Mouse (Mus musculus): ENCODE data around the gene Fbxl2.

The Fbxl2 gene

DNA sequence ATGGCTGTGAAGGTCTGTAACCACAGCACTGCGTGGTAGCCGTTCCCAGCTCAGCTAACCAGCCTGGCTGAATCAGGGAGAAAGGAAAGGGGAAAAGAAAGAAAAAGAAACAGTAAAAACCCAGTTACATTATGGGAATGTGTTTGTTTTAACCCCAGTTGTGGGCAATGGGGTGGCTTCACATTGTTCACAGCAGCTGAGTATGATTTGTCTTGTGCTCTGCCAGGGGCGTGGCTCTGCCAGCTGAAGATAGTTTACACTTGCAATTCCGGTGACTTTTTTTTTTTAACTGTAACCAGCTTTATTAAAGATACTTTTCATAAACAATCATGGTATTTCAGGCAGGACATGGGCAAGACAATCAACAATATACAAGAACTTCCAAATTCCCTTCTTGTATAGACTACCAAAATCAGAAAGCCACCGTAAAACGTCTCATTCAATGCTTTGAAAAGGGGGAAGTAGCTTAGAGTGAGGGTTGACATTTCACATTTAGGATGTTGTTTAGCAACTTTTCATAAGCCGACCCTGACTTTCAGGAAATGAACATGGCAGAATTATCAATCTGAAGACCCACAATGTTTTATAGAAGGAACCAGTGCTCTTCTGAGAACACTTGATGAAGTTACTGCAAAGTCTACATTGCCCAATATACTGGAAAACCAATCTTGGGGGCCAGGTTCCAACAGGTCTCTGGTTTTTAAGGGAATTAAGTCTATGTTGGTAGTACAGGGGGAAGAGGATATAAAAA lies 26.8 kb downstream of the Fbxl2 start:
- no peak for DNase-seq (ENCODE audit: low read depth, low spot score)

- DNase-seq (ENCODE audit: low read depth, low spot score) = no peak
These were observed 29.6 kb downstream of the Fbxl2 start for GRCm38 (mm10) chr9:114016402-114016801.

- DNase-seq (ENCODE audit: low read depth, low spot score) = peak; percentile 62
These were observed 30.3 kb downstream of the Fbxl2 start for GRCm38 (mm10) chr9:114015724-114016123.

- no peak for DNase-seq (ENCODE audit: low read depth, low spot score)
These were observed 32.0 kb downstream of the Fbxl2 start for GRCm38 (mm10) chr9:114014034-114014433.

GRCm38 (mm10) chr9:114011203-114011602 lies 34.8 kb downstream of the Fbxl2 start:
- peak; percentile 79 for DNase-seq (ENCODE audit: low read depth, low spot score)

GRCm38 (mm10) chr9:114009526-114009925 lies 36.5 kb downstream of the Fbxl2 start:
- DNase-seq (ENCODE audit: low read depth, low spot score) = peak; percentile 50

DNA sequence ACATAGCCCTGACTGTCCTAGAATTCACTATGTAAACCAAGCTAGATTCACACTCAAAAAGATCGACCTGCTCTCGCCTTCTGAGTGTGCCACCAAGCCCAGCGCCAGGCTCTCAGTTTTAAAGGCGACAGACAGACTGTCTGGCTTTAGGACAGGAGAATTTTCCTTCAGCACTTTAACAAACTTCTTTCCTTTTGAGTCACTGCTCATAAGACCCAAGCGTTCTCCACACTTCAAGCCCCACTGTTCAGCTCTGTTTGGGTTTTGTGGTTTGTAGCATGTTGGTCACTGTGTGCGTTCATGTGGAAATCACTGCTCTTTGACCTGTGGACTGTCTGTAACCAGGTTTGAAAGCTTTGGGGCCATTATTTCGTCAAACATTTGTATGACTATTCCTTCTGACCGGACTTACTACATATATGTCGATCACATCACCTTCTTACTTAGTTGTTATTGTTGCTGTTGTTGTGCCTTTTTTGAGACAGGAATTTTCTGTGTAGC lies 38.1 kb downstream of the Fbxl2 start:
- no peak for DNase-seq (ENCODE audit: low read depth, low spot score)

DNA sequence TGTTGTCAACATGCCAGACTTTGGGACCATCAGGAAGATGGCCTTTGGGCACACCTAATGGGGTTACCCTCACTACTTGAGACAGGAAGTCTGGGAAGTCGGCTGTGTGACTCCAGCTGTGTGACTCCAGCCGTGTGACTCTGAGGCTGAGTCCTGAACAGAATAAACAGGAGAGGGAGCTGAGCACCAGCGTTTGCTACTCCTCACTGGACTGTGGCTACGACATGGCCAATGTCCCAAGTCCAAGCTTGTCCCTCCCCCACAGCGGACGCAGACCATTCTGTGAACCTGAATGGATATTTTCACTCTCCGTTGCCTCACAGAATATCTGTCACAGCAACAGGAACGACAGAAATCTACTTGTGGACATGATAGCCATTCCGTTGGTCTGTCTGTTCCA lies 39.2 kb downstream of the Fbxl2 start:
- no peak for DNase-seq (ENCODE audit: low read depth, low spot score)

- no peak for DNase-seq (ENCODE audit: low read depth, low spot score)
These were observed 47.7 kb downstream of the Fbxl2 start for GRCm38 (mm10) chr9:113998311-113998710.

DNA sequence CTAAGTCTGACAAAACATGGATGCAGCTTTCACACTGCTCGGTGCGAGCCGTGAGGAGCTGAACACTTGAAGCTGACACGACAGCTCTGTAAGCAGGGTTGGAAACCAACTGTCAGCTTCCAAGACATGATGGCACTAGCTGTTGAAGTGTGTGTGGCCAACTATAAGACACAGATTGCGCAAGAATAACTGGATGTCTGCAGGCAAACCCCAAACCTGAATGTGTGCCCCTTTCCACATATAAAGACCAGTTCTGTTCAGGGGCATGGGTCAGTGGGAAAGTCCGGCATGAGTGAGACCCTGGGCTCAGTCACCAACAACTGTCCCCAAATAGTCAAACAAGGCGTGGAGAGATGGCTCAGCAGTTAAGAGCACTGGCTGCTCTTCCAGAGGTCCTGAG lies 53.2 kb downstream of the Fbxl2 start:
- no peak for DNase-seq (ENCODE audit: low read depth, low spot score)

DNA sequence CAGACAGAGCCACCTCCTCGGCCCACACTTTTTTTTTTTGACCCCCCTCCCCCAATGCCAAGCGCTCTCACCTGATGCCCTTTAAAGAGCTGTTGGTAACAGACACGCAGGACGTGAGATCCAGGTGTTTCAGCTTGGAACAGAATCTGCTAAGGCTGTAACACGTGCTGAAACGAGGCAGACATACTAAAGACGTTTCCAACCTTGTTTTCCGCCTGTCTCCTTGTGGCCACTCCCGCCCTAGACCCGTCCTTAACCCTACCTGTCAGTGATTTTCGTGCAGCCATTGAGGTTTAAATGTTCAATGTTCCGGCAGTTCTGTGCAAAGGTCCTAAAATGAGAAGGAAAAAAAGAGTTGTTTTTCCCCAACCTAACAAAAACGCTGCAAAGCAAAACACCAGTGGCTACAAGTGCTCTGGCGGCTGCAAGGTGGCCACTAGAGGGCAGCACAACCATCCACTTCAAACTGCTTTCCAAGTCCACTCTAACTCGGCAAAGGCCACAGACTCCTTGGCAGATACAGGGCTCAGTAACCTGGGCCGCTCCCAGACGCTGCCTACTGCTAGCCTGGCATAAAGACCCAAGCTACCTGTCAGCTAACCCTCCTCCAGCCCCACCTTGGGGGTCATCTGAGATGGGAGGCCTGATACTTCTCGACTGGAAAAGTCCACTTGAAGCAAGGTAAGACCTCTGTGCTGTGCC lies 55.3 kb downstream of the Fbxl2 start:
- peak; percentile 82 for DNase-seq (ENCODE audit: low read depth, low spot score)

DNA sequence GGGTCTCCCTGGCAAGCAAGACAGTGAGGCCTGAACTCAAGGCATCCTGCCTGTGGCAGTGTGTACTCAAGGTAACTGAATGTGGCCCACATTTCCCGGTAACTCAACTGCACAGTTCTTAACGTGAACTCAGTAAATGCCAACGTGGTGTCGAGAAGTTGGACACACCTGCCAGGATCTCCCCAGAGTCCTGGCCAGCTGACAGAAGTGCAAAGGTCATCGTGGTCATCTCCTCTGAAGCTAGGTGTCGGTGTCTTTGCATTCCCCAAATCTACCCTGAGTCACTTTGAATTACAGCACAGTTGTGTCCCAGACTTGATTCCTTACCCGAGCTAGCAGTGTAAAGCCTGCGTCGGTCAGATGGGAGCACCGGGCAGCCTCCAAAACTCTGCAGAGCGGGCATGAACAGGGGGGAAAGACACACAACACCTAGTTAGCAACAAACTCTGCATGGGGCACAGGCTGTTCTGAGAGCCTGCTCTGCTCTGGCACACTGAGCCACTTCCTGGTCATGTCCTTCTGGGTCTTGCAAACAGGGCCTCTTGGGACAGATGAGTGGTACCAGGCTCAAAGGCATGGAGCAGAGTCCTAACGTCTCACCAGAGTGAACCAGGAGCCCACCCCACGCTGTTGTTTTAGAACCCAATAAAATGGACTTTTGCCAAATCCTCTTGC lies 60.9 kb downstream of the Fbxl2 start:
- DNase-seq (ENCODE audit: low read depth, low spot score) = no peak

GRCm38 (mm10) chr9:113982883-113983670 lies 62.9 kb downstream of the Fbxl2 start:
- DNase-seq (ENCODE audit: low read depth, low spot score) = no peak

DNA sequence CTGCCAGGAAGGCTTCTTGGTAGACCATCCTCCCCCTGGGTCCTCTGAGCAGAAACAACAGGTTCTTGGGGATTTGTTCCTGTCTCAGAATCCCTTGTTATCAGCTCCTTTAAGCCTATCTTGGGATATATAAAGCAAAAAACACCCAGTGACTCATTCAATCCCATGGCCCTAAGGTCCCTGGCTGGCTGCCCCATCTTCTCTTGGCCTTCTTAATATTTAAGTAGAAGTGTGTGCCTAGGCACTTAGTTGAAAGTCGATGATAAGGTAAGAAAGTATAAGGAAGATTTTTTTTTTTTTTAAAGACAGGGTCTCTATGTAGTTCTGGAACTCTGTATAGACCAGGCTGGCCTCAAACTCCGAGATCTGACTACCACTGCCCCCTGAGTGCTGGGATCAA lies 63.5 kb downstream of the Fbxl2 start:
- no peak for DNase-seq (ENCODE audit: low read depth, low spot score)

DNA sequence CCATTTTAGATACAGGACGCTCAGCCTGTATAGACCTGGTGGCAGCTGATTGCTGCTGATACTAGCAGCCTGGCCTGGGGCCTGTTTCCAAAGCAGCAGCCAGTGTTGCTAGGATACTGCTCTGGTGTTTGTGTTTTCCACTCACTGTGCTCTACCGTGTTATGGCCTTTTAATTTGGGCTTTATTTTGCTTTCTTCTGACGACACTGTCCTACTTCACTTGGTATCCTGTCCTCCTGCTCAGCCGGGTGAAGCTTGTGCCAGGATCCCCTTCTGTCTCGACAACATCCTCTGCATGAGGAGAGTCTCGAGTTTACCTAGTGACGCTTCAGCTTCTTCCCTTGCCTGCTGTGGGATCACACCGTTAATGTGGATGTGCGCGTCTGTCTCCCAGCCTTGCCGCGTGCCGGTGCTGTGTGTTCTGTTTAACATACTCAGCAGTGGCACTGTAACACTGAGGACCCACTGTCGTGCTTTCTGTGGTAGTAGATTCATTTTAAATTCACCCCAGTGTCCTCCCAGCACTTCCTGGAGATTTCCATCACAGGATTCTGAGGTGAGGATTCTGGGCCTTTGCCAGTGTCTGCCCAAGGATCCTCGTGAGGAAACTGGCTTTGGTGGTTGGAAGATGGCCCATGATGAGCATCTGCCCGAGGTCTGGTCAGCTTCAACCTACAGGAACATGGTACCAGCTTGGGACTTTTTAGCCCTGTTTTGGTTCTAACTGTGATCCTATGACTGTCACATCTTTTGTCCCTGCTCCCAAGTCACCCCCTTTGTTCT lies 64.7 kb downstream of the Fbxl2 start:
- no peak for DNase-seq (ENCODE audit: low read depth, low spot score)

GRCm38 (mm10) chr9:113979356-113979755 lies 66.6 kb downstream of the Fbxl2 start:
- no peak for DNase-seq (ENCODE audit: low read depth, low spot score)

- DNase-seq (ENCODE audit: low read depth, low spot score) = no peak
These were observed 67.3 kb downstream of the Fbxl2 start for GRCm38 (mm10) chr9:113978656-113979055.

- DNase-seq (ENCODE audit: low read depth, low spot score) = no peak
These were observed 68.7 kb downstream of the Fbxl2 start for GRCm38 (mm10) chr9:113977225-113977840.

DNA sequence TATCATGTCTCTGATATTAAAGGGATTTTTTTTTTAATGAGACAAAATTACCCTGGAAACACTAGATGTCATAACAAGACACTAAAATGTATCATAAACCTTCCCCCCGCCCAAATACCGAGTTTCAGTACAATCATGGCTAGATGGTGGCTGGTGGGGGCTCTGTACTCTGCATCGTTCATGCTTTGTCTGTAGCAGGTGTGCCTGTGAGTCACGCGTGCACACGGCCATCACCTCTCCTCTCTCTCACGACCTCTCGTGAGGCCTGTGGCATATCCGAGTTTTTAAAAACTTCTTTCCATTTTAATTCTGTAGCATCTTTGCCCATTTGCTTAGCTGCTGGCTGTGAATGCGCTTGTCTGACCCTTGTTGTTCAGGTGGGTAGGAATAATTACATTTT lies 69.7 kb downstream of the Fbxl2 start:
- DNase-seq (ENCODE audit: low read depth, low spot score) = no peak

GRCm38 (mm10) chr9:113975442-113975841 lies 70.5 kb downstream of the Fbxl2 start:
- no peak for DNase-seq (ENCODE audit: low read depth, low spot score)

Data from ES-CJ7 (cell line).